Mouse (Mus musculus) forebrain, embryonic 14.5 days (tissue): ENCODE data around the gene Mdm2. TPM values are rescaled to one million over a fixed set of nuclear protein-coding genes. Genes with fewer than 3 reads are reported as not detected.

Experiments used
- ATAC-seq: fragments of 200-750 bp; cut with Nextera tagmentation; 2 replicates; pipeline ENCODE4 v1.8.0; 2017; ENCODE audit warnings: mild to moderate bottlenecking, moderate library complexity
- DNase-seq: peaks from one replicate; pipeline ENCODE4 v3.0.0-alpha.2; 2015; ENCODE audit warnings: low spot score
- H3K27ac ChIP-seq: fragments of 300-500 bp; sonication (generic); 2 replicates; pipeline ENCODE4 v1.5.1; 2014; ENCODE audit warnings: low read depth, mild to moderate bottlenecking, control low read depth, low read length, moderate library complexity
- H3K27me3 ChIP-seq: fragments of 300-500 bp; sonication (generic); replicated peaks from 2 replicates; pipeline ENCODE4 v1.6.1; 2014; ENCODE audit warnings: low read length, control low read depth, mixed read lengths; ENCODE audit not compliant: control insufficient read depth, insufficient read depth
- H3K36me3 ChIP-seq: fragments of 300-500 bp; sonication (generic); 2 replicates; pipeline ENCODE4 v1.6.1; 2014; ENCODE audit warnings: low read length, control low read depth; ENCODE audit not compliant: control insufficient read depth, insufficient read depth
- H3K4me1 ChIP-seq: fragments of 300-500 bp; sonication (generic); 2 replicates; pipeline ENCODE4 v1.6.1; 2014; ENCODE audit warnings: antibody characterized with exemption, low read length, control low read depth; ENCODE audit not compliant: control insufficient read depth, insufficient read depth
- H3K4me2 ChIP-seq: fragments of 300-500 bp; sonication (generic); 2 replicates; pipeline ENCODE4 v1.6.1; 2014; ENCODE audit warnings: mild to moderate bottlenecking, control low read depth, low read length
- H3K4me3 ChIP-seq: fragments of 300-500 bp; sonication (generic); 2 replicates; pipeline ENCODE4 v1.5.1; 2014; ENCODE audit warnings: low read depth, low read length, control low read depth
- H3K9ac ChIP-seq: fragments of 300-500 bp; sonication (generic); 2 replicates; pipeline ENCODE4 v1.6.1; 2014; ENCODE audit warnings: mild to moderate bottlenecking, low read length, control low read depth, moderate library complexity
- H3K9me3 ChIP-seq: fragments of 300-500 bp; sonication (generic); replicated peaks from 2 replicates; pipeline ENCODE4 v1.6.1; 2016; ENCODE audit warnings: low read length, control low read depth, mixed read lengths; ENCODE audit not compliant: control insufficient read depth
- WGBS: fragments of 180-500 bp; shearing (Covaris S2); extraction: QIAGEN DNeasy Blood & Tissue Kit; methylation state at CpG from one replicate; pipeline ENCODE4 v1.1.7; 2014; 5-methylcytosine and 5-hydroxymethylcytosine counted together
- polyA plus RNA-seq: library from polyadenylated mRNA; unstranded; fragments of >200 nt; fragmentation: Nextera tagmentation; extraction: Ambion mirVana; gene quantifications from 2 replicates; pipeline ENCODE4 v1.2.1, GENCODE M21; 2014

Gene Mdm2
- polyA plus RNA-seq, 1 experiment from 2014 or later = 33.0 TPM

DNA sequence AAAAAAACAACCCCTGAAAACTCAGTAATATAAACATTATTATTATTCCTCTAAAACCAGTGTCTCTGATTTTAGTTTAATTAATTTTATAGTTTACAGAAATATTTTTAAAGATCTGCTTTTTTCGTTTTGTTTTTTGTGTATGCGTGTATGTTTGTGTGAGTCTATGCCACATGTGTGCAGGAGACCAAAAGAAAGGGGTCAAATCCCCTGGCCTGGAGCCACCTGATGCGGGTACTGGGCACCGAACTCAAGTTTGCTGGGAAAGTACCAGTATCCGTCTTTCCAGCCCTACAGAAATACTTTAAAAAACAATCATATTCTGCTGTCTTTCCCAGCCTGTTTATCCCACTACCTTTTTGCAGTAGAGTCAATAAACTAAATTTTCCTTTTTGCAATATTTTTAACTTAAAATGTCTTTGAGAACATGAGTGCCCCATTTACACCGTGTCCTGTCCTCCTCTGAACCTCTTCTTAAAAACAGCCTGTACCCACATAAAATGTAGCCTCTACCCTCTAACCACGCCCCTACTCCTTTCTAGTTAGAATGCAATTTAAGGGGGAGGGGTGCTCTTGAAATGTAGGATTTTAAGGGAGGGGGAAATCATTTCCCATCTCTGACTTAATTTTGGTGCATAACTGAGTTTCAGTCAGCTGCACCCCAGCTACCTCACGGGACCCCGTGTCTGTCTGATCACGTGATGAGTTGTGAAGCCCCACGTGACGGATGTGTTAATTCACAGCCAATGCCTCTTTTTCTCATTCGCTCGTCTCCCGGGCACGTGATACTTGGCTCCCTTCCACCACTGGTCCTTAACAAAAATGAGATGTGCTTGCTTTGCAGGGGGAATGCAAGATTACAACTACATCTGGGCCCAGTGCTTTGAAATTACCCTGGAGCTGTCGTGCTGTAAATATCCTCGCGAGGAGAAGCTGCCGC, 35.2 kb downstream of the Mdm2 start:
- H3K36me3 ChIP-seq = no peaks in the 10 kb centered on the region
- ATAC-seq = peak; percentile 82
- H3K27me3 ChIP-seq = no peaks in the 10 kb centered on the region
- 37% methylated on average over 20 of the region's 20 CpGs for WGBS
- peaks cover 3% of the 10 kb centered on the region; the same call in 1 of the 2 replicates for H3K4me1 ChIP-seq
- H3K9me3 ChIP-seq = no peaks in the 10 kb centered on the region
- H3K27ac ChIP-seq = peak overlapping the region; percentile 22; the same call in 1 of the 2 replicates
- H3K9ac ChIP-seq = peak overlapping the region; percentile 44
- H3K4me3 ChIP-seq = peak overlapping the region; percentile 30
- peak; percentile 97 for DNase-seq
- peak overlapping the region; percentile 60 for H3K4me2 ChIP-seq

DNA sequence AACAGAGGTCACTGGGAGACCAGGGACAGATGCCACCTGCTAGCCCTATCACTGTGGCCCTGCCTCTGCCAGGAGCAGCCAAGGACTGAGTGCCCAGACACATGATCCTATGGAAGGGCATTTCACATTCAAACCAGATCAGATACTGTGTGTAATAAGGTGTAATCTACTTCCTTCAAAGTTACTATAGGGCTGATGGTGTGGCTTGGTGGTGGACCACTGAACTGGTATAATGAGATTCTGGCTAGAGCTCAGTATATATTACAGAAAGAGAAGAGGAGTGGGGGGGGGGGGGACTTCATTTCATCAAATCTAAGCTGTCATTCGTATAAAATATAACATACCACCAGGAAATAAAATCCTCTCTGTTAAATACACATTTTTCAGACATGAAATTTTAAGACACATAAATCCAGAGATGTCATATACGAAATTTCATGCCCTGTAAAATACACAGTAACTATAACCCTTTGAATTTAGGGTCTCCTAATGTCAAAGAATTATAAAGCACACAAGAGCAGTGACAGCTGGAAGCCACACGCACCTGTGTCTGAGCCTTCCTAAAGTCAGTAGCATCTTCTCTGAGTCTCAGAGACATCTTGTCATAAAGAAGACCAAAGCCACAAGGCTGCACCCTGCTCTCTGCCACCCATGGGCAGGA, 36.1 kb downstream of the Mdm2 start:
- no peak overlapping the region for H3K27ac ChIP-seq
- no peak overlapping the region for H3K4me3 ChIP-seq
- no peaks in the 10 kb centered on the region for H3K36me3 ChIP-seq
- WGBS = 81% methylated on average over 3 of the region's 3 CpGs
- no peak overlapping the region for H3K4me2 ChIP-seq
- no peaks in the 10 kb centered on the region for H3K9me3 ChIP-seq
- H3K27me3 ChIP-seq = no peaks in the 10 kb centered on the region
- no peak for DNase-seq
- ATAC-seq = no peak
- H3K4me1 ChIP-seq = peaks cover 3% of the 10 kb centered on the region; the same call in 1 of the 2 replicates
- no peak overlapping the region for H3K9ac ChIP-seq

DNA sequence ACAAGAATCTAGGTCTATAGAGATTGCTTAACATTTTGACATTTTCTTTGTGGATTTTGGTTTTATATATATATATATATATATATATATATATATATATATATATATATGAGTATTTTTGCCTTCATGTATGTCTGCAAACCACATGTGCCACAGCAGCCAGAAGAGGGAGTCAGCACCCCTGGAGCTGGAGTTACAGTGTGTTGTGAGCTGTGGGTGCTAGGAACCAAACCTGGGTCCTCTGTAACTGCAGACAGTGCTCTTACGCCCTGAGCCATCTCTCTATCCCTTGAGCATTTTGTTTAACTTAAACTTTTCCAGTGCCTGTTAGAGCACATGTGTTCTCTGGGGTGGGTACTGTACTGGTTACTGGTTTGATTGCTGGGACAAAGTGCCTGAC, 36.6 kb downstream of the Mdm2 start:
- Histone ChIP-seq H3K4me2 (no peak overlapping the region), H3K27me3 (no peaks in the 10 kb centered on the region), H3K27ac (no peak overlapping the region), H3K4me1 (peaks cover 3% of the 10 kb centered on the region; the same call in 1 of the 2 replicates), H3K36me3 (no peaks in the 10 kb centered on the region), H3K9me3 (no peaks in the 10 kb centered on the region), H3K9ac (no peak overlapping the region), H3K4me3 (no peak overlapping the region)
- WGBS = 96% methylated on average over 1 of the region's 1 CpGs
- DNase-seq (no peak), ATAC-seq (no peak)

DNA sequence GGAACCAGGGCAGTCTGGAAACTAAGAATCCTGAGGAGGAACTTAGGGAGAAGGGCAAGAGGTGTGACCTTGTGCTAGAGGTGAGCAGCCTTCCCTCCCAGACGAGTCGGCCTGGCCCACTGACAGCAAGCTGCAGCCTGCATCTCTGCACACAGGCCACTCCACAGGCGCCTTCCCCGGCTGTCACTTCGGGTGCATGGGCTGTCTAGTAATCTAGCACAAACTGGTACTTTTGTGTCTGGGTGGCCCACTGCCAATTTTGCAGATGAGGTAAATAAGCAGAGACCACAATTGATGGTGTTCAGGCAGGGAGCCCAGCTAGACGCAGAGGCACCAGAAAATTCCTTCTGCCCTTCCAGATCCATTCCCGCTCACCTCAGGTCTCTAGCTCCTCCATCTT, 37.9 kb downstream of the Mdm2 start:
- Histone ChIP-seq H3K9me3 (no peaks in the 10 kb centered on the region), H3K27ac (no peak overlapping the region), H3K4me2 (no peak overlapping the region), H3K4me3 (no peak overlapping the region), H3K9ac (no peak overlapping the region), H3K36me3 (no peaks in the 10 kb centered on the region), H3K4me1 (peaks cover 3% of the 10 kb centered on the region; the same call in 1 of the 2 replicates), H3K27me3 (no peaks in the 10 kb centered on the region)
- DNase-seq (peak; percentile 88), ATAC-seq (peak; percentile 49)
- 32% methylated on average over 7 of the region's 7 CpGs for WGBS

DNA sequence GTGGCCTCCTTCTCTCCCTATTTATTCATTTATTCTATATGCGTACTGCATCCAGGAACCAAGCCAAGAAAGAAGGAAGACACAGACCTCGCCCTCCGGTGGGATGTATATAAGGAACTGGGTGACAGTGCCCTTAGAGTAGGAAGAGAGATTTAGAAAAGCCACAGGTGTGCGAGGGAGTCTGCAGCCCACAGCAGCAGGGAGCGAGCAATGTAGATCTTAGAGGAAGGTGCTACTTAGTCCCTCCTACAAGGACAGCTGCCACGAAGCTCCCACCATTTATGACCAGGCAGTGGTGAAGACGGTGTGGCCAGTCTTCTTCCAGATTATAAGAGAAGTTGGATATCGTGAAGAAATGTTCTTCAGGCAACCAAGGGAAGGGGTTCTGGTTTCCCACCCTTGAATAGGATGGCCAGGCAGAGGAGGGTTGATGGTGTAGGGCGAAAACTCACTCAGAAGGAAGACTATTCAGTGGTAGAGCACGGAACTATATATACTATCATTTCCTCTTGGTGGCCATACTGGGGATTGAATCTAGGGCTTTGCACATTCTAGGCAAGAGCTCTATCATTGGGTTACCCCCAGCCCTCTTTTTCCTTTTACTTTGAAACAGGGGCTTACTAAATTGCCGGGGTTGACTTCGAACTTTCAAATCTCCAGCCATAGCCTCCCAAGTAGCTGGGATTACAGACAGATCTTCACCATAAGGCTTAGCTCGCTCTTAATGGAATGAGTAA, 38.5 kb downstream of the Mdm2 start:
- H3K4me3 ChIP-seq = no peak overlapping the region
- H3K27me3 ChIP-seq = no peaks in the 10 kb centered on the region
- peaks cover 3% of the 10 kb centered on the region; the same call in 1 of the 2 replicates for H3K4me1 ChIP-seq
- WGBS = 85% methylated on average over 13 of the region's 13 CpGs
- H3K9me3 ChIP-seq = no peaks in the 10 kb centered on the region
- no peak overlapping the region for H3K9ac ChIP-seq
- H3K36me3 ChIP-seq = no peaks in the 10 kb centered on the region
- H3K4me2 ChIP-seq = no peak overlapping the region
- H3K27ac ChIP-seq = no peak overlapping the region
- no peak for ATAC-seq
- no peak for DNase-seq

DNA sequence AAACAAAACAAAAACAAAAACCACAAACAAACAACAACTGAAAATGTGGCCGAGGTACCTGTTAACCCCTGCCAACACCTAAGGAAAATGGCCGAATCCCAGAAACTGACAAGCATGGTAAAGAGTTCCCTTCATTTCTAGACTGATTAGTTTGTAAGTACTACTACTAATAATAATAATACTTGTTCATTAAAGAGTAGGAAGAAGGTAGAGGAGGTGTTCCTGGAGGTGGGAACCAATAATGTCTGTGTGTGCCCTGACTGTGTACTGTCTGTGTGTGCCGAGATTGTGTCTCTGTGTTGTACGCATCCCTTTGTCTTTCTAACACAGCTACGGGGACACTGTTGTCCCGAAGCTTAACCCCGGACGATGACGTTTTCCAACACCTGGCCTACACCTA, 39.3 kb downstream of the Mdm2 start:
- no peak for ATAC-seq
- Histone ChIP-seq H3K4me2 (no peak overlapping the region), H3K9ac (no peak overlapping the region), H3K9me3 (no peaks in the 10 kb centered on the region), H3K36me3 (no peaks in the 10 kb centered on the region), H3K27ac (no peak overlapping the region), H3K4me3 (no peak overlapping the region), H3K4me1 (peaks cover 3% of the 10 kb centered on the region; the same call in 1 of the 2 replicates), H3K27me3 (no peaks in the 10 kb centered on the region)
- DNase-seq = no peak
- WGBS = 86% methylated on average over 9 of the region's 9 CpGs

DNA sequence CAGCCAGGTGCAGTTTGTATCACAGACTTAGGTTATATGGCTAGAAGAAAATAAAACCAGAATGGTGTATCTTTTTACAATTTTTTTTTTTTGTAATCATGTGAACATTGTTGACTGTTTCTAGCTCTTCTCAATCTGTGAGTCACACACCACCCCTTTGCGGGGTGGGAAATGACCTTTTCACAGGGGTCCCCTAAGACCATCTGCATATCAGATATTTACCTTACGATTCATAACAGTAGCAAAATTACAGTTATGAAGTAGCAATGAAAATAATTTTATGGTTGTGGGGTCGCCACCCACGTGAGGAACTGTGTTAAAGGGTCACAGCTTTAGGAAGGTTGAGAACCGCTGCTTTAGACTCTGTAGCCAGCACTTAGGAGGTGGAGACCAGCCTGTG, 39.8 kb downstream of the Mdm2 start:
- WGBS = 90% methylated on average over 5 of the region's 5 CpGs
- Histone ChIP-seq H3K4me3 (no peak overlapping the region), H3K4me1 (peaks cover 3% of the 10 kb centered on the region; the same call in 1 of the 2 replicates), H3K36me3 (no peaks in the 10 kb centered on the region), H3K27ac (no peak overlapping the region), H3K27me3 (no peaks in the 10 kb centered on the region), H3K9ac (no peak overlapping the region), H3K9me3 (no peaks in the 10 kb centered on the region), H3K4me2 (no peak overlapping the region)
- DNase-seq (no peak), ATAC-seq (no peak)

DNA sequence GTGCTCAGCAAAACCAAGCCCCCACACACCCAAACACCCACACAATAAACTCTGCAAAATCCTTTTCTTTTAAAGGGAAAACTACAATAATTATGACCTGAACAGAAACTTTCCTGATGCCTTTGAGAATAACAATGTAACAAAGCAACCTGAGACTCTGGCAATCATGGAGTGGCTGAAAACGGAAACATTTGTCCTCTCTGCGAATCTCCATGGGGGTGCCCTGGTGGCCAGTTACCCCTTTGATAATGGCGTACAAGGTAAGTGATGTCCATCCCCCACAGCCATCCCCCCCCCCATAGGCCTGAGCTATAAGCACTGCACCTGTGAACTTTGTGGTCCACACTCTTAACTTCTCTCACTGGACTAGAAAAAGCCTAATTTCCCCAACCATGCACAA, 40.5 kb downstream of the Mdm2 start:
- ATAC-seq (no peak), DNase-seq (no peak)
- Histone ChIP-seq H3K4me2 (no peak overlapping the region), H3K4me1 (no peaks in the 10 kb centered on the region), H3K27me3 (no peaks in the 10 kb centered on the region), H3K4me3 (no peak overlapping the region), H3K9ac (no peak overlapping the region), H3K36me3 (no peaks in the 10 kb centered on the region), H3K9me3 (no peaks in the 10 kb centered on the region), H3K27ac (no peak overlapping the region)
- WGBS = 59% methylated on average over 3 of the region's 3 CpGs
